Comparison of ENCODE assay signal across 14 mouse cellular contexts in genomic region chr4:98201102-98201501, GRCm38 (mm10).
DNase-seq lines count a peak whose midpoint lies in the region; ATAC-seq lines count a peak whose summit lies in the region.
"Had no signal": no experiment of that assay in that cellular context is flagged by ENCODE, and none has a peak within 500 bp of the region (broad histone marks: within the 10 kb centered on the region; RNA-seq: fewer than 3 reads in every experiment).

No protein-coding gene starts in this region.

- DNase-seq in gastrocnemius, postnatal 14 days = peak; percentile 12
- no peak for DNase-seq in gastrocnemius, postnatal 4 days (ENCODE audit: low spot score in 2 of 2)
- peak; percentile 57 for DNase-seq in lung, postnatal 36 days
- no peak for DNase-seq in urinary bladder, postnatal 10 days (ENCODE audit: low spot score)
- DNase-seq in embryo, embryonic 10 days (ENCODE audit: low spot score) = no peak
- no peak for DNase-seq in kidney, postnatal 10 days
- DNase-seq: adrenal gland, adult 8-10 months; B cell, adult 2 months; embryo, embryonic 11 days; kidney, postnatal 25 days had no signal

- no peak overlapping the region for H3K9ac ChIP-seq in heart, embryonic 16.5 days (ENCODE audit: low read length)

- intact Hi-C loops in gastrocnemius, postnatal 14 days (cut with DNase I; ENCODE audit: low total_unique reads) = no loop called here

- no peak overlapping the region for H3K4me3 ChIP-seq in heart, embryonic 16.5 days (ENCODE audit: low read length)
- H3K4me3 ChIP-seq: myocyte had no signal

- H3K36me3 ChIP-seq in heart, embryonic 16.5 days (ENCODE audit: control insufficient read depth, insufficient read depth) = no peaks in the 10 kb centered on the region

- 25% methylated on average over 3 of the region's 3 CpGs for WGBS in heart, embryonic 16.5 days

- ATAC-seq in common myeloid progenitor, adult 5-6 weeks (replicated peaks; ENCODE audit: low read depth, poor library complexity, severe bottlenecking) = peak; percentile 25; the same call in 1 of the 2 replicates
- peak; percentile 92 for ATAC-seq in heart, embryonic 16.5 days (replicated peaks; ENCODE audit: extremely low read depth, insufficient read depth, low FRiP score)

- H3K27me3 ChIP-seq in heart, embryonic 16.5 days (ENCODE audit: control insufficient read depth, insufficient read depth, low read length) = no peaks in the 10 kb centered on the region

- H3K9me3 ChIP-seq in heart, embryonic 16.5 days (replicated peaks; ENCODE audit: control insufficient read depth, low read length) = no peaks in the 10 kb centered on the region

- H3K27ac ChIP-seq in heart, embryonic 16.5 days (ENCODE audit: low read length) = peak overlapping the region; percentile 83
- H3K27ac ChIP-seq: macrophage had no signal

- peak overlapping the region; percentile 33; the same call in 1 of the 2 replicates for H3K4me2 ChIP-seq in heart, embryonic 16.5 days (ENCODE audit: low read depth, low read length)

- H3K4me1 ChIP-seq in heart, embryonic 16.5 days (ENCODE audit: control insufficient read depth, insufficient read depth, low read length) = peaks cover 32% of the 10 kb centered on the region

Comparison
In these comparisons a context has a peak if more than half of its experiments do, and no peak if none do; other contexts are left out.
1. DNase-seq: peak in gastrocnemius, postnatal 14 days (single experiment) and lung, postnatal 36 days (single experiment); none in gastrocnemius, postnatal 4 days (0 of 2), urinary bladder, postnatal 10 days (single experiment), embryo, embryonic 10 days (single experiment) and kidney, postnatal 10 days (single experiment).